Mouse (Mus musculus) CD4-positive naive resting alpha-beta T cell, adult 57 days (primary cell): ENCODE results near the gene Cntd1. TPM values are rescaled to one million over a fixed set of nuclear protein-coding genes. Genes with fewer than 3 reads are reported as not detected.

Experiments used
- total RNA-seq: library from RNA; stranded (reverse); gene quantifications from one replicate; pipeline ENCODE4 v1.2.4, GENCODE M21; 2023

Gene Cntd1
- not detected for total RNA-seq

DNA sequence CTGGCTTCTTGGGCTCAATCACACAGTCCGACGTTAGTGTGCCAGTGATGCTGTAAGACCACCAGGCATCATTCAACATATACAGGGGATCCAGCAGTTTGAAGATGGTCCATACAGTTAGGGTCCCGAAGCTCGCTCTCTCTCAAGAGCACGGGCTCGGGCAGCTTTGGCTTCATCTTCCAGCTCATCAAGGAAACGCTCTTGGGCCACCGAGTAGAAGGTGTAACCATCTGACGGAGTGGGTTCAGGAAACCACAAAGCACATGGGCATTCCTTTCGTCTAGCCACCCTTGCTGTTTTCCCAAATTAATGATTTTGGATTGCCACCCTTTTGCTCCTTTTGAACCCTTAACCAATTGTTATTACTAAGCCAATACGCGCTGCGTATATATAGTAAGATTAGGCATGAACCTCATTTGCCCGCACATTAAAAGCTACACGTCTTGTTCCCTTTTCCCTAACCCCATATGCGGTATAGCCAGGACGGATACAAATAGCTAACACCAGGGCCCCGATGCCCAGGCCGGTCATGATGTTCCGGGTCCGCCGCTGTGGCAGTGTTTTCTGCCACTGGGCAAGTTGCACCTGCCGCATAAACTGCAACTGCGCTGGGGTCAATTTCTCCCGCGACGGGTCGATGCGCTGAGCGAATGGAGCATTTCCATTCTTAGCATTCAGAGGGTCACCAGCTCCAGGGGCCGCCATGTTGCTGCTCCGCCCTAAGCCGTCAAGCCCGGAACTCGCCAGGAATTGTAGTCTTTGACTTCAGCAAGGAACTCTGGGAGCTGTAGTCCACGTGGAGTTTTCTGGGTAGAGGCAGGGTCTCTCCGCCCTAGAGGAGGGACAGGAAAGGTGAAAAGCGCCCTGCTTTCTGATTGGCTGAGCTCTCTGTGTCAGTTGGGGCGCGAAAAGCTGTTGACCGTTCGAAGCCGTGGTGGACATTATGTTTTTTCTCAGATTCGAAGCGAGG, at the start of gene Cntd1, which contains the start of gene Coa3:
TSS of gene Cntd1 (plus strand) at position 790 of the 970 bp plus-strand sequence.
TSS of gene Coa3 (minus strand) at position 892 of the 970 bp plus-strand sequence.

DNA sequence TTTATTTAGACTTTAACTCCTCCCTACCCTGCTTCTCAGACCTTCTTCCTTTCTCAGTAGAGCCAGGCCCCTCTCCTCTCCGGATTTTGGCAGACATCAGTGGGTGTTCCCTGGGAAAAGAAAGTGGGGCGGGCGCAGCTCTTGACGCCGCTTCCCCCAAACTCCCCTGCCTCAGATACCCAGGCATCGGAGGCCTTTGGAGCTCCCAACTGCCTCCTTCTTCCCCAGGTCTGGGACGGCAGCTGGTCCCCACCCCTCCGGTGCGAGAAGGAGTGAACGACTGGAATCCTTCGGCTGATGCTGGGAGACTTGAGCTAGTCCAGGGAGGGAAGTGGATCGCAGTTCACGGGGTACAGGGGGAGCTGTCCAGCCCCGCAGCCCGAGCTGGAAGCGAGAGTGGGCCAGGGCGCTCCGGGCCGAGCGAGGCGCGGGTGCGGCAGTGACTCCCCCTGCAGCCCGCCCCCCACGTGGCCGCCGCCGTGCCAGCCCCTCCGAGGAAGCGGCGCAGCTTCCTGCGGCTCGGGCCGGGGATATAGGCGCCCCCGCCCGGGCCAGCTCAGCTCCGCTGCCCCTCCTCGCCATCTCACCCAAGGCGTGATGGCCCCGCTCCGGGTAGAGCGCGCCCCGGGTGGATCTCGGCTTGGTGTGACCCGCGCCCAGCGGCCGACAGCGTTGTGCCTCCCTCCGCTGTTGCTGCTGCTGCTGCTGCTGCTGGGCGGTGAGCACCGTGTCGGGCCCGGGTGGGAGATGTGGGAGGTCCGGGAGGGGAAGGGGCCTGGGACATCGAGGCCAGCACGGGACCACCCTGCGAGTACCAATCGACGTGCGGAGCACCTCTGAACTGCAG, 32.7 kb upstream of the Cntd1 start, which contains the start of gene Ramp2:
TSS of gene Ramp2 (plus strand) at position 174 of the 847 bp plus-strand sequence.

DNA sequence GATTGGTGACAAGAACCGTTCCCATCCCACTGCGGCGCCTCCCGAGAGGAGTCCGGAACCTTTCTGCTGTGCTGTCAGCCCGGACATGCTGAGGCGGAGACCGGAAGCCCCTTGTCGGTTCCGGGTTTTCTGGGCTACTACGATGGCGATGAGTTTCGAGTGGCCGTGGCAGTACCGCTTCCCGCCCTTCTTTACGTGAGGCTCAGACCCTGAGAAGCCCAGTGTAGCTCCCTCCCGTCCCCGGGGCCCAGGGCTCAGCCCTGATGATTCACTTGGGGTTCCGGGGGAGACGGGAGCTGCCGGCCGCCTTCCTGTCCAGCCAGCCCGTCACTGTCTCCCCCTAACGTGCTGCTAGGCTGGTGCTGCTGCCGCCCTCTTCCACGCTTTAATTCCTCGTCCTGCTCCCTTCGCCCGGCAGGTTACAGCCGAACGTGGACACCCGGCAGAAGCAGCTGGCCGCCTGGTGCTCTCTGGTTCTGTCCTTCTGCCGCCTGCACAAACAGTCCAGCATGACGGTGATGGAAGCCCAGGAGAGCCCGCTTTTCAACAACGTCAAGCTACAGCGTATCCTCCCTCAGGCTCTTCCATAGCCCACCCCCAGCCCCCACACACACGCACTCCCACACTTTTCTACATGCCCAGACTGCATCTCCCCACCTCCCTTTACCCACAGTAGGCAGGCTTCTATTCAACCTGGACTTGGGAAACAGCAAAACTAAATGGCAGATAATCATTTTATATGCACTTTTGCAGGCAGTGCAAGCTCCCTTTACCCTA, 25.0 kb upstream of the Cntd1 start, which contains the start of gene Vps25:
TSS of gene Vps25 (plus strand) at position 95 of the 777 bp plus-strand sequence.

DNA sequence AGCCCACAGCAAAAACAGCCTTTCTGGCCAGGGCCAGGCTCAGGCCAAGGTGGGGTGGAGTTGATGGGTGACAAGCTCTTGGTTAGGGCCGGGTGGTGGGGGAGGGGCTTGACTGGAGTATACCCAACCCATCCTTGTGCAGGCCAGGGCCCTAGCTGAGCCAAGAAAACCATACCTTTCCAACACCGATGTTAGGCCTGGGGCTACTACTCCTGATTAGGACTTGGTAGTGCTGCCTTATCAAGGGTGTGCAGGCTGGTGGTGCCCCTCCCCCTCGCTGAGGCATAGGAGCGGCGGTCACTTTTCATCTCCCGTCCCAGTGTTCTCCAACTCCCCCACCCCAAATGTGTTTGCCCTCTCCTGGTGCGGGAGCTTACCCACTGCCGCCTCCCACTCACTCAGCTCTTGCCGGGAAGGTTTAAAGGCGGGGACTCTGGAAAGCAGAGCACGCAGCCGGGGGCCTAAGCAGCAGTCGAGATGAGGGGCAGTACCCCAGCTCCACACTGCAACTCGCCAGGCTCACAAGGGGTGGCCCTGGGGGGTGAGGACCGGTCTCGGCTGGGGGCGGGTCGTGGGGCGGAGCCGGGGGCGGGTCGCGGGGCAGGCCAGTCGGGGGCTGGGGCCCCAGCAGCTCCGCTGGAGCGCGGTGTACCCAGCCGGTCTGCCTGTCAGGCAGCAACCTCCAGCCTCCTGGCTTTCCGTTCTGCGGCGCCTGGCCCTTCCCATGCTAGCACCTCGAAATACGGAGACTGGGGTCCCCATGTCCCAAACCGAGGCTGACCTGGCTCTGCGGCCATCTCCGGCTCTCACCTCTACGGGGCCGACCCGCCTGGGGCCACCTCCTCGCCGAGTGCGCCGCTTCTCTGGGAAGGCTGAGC, 18.6 kb upstream of the Cntd1 start, which contains the start of gene Wnk4:
TSS of gene Wnk4 (plus strand) at position 620 of the 878 bp plus-strand sequence.

DNA sequence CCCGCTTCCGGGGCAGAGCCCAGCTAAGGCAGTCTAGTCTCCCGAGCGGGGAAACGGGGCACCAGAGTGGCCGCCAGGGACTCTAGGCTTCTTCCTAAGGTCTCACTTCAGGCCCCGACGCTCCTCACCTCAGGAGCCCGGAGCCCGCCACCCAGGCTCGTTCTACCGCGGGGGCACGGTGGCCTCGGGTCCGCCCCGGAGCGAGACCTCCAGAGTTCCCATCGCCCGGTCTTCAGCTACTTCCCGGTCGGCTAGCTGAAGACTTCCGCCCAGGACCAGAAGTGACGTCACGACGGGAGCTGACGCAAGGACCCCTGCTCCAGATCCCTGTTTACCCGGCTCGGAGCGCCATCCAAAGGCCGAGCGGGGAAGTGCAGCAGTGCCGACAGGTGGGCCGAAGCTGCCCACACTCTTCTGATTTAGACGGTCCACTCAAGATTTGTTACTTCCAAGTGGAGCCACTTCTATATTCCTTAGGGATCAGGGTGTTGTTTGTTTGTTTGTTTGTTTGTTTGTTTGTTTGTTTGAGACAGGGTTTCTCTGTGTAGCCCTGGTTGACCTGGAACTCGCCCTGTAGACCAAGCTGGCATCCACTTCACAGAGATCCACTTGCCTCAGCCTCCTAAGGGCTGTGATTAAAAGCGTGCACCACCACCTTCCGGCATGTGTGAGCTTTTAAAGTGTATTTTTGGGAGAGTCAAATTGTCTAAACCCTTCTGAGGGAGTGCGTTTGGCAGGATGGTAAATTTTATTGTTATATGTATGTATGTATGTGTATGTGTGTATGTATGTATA, 23.4 kb downstream of the Cntd1 start, which contains the start of gene Becn1:
TSS of gene Becn1 (minus strand) at position 283 of the 795 bp plus-strand sequence.

DNA sequence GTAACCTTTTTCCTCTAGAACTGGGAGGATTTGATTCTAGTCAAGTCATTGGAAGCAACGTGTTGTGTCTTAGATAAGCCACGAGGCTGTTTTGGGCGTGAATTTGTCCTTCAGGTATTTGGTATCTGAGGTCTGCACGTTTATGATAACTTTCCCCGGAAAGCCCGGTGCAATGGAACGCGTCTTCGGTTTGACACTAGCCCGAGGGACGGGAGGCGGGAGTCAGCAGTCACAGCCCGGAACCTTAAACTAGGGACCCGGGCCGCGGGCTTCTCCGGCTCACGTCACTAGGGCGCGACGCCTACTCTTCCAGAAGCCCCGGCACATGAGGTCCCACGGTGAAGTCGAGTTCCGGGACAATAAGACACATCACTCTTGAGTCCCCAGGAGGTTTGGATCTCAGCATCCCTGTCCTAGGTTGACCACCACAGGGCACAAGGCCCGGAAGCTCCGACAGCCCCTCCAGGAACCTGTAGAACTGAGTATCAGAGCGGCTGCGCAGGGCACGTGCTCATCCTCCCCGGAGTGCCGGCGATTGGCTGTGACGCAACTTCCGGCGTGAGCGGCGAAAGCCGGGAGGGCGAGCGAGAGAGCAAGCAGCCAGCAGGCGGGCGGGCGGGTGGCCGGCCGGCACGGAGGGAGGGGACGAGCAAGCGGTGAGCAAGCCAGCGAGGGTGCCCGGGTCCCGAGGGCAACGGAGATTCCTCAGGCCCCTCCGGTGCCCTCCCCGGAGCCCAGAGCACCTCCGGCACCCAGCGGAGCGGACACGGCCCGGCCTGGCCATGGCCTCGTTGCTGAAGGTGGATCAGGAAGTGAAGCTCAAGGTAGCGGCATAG, 37.1 kb downstream of the Cntd1 start, which contains the start of gene Psme3:
TSS of gene Psme3 (plus strand) at position 549 of the 836 bp plus-strand sequence.

DNA sequence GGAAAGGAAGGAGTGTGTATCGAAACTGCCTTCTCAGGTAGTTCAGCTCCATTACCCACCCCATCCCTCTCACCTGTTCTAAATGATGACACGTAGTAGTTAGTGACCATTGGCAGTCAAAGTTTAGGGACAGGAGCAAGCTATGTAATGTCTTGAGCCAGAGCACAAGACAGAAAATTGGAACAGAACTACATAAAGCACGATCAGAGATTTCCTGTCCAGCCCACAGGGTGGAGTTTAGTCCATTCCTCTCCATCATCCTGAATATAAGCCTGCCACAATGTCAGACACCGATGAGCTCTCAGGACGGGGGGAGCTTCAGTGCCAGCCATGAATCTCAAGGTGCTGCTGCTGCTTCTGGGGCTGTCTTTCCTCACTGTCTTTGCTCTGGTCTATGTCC, 46.0 kb downstream of the Cntd1 start, which contains the start of gene Aoc2:
TSS of gene Aoc2 (plus strand) at position 301 of the 400 bp plus-strand sequence.

DNA sequence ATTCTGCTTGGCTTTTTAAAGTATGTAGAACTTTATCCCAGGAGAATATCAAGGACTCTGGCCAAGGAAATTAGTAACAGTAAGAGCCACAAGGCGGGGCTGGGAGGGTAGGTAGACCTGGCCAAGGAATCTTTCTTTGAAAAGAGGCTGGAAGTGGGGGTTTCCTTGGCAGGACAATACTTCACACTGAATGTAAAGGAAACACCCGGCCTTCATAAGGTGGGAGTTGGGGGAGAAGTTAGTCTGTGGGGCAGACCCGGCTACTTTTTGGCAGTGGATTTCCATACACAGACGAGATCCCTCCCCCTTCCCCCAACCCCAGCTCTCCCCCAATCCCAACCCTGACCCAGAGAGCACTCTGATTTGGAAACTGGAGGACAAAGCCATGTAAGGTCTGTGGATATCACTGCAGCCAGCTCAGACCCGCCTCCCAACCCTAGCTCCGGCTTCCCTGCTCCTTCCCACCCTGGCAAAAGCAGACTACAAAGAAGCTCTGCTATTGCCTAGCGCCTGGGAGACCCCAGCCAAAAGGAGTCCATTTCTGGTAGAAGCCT, 51.6 kb downstream of the Cntd1 start, which contains the start of gene Aoc3:
TSS of gene Aoc3 (plus strand) at position 235 of the 554 bp plus-strand sequence.

Other genes starting within 250 kb of the Cntd1 start
- gene Naglu, start 209.0 kb upstream of the Cntd1 start, total RNA-seq = 9.6 TPM
- gene Hsd17b1, start 200.6 kb upstream of the Cntd1 start, total RNA-seq = 2.8 TPM
- gene Coasy, start 196.4 kb upstream of the Cntd1 start, total RNA-seq = 11.5 TPM
- gene Mlx, start 191.7 kb upstream of the Cntd1 start, total RNA-seq = 47.4 TPM
- 3.9 TPM for gene Psmc3ip, start 183.6 kb upstream of the Cntd1 start, total RNA-seq
- 86.7 TPM for gene Retreg3, start 159.1 kb upstream of the Cntd1 start, total RNA-seq
- gene Tubg1, start 159.1 kb upstream of the Cntd1 start, total RNA-seq = 15.4 TPM
- gene Tubg2, start 123.1 kb upstream of the Cntd1 start, total RNA-seq = 0.98 TPM
- gene Cntnap1, start 108.5 kb upstream of the Cntd1 start, total RNA-seq = 0.38 TPM
- gene Plekhh3, start 107.7 kb upstream of the Cntd1 start, total RNA-seq = 0.56 TPM
- gene Ccr10, start 103.6 kb upstream of the Cntd1 start, total RNA-seq = not detected
- 91.5 TPM for gene Ezh1, start 52.5 kb upstream of the Cntd1 start, total RNA-seq
- gene Ramp2, start 33.0 kb upstream of the Cntd1 start, total RNA-seq = 0.92 TPM
- 65.9 TPM for gene Vps25, start 25.3 kb upstream of the Cntd1 start, total RNA-seq
- 2.5 TPM for gene Wnk4, start 18.4 kb upstream of the Cntd1 start, total RNA-seq
- 26.4 TPM for gene Coa3, start 102 bp downstream of the Cntd1 start, total RNA-seq
- 187 TPM for gene Becn1, start 23.3 kb downstream of the Cntd1 start, total RNA-seq
- gene Psme3, start 37.2 kb downstream of the Cntd1 start, total RNA-seq = 128 TPM
- 22.4 TPM for gene Aoc2, start 46.1 kb downstream of the Cntd1 start, total RNA-seq
- gene Aoc3, start 51.6 kb downstream of the Cntd1 start, total RNA-seq = 0.68 TPM
- not detected for gene G6pc, start 88.5 kb downstream of the Cntd1 start, total RNA-seq
- 21.6 TPM for gene Aarsd1, start 138.6 kb downstream of the Cntd1 start, total RNA-seq
- gene Gm27029, start 145.8 kb downstream of the Cntd1 start, total RNA-seq = 3.0 TPM
- gene Rundc1, start 146.1 kb downstream of the Cntd1 start, total RNA-seq = 22.3 TPM
- 5.2 TPM for gene Ptges3l, start 146.3 kb downstream of the Cntd1 start, total RNA-seq
- gene Rpl27, start 163.3 kb downstream of the Cntd1 start, total RNA-seq = 120 TPM
- 71.2 TPM for gene Ifi35, start 169.4 kb downstream of the Cntd1 start, total RNA-seq
- gene Rnd2, start 186.0 kb downstream of the Cntd1 start, total RNA-seq = 1.2 TPM
- 8.6 TPM for gene Vat1, start 187.2 kb downstream of the Cntd1 start, total RNA-seq